Mouse (Mus musculus) liver, embryonic 11.5 days (tissue): ENCODE measurements around the gene Accs. TPM values are rescaled to one million over a fixed set of nuclear protein-coding genes. Genes with fewer than 3 reads are reported as not detected.
A peak's percentile ranks its signal among the peaks of the same experiment; 100 is the strongest.

Experiments used
- ATAC-seq: fragments of 200-750 bp; cut with Nextera tagmentation; replicated peaks from 2 replicates; pipeline ENCODE4 v1.8.0; 2017; ENCODE audit warnings: moderate number of reproducible peaks, mild to moderate bottlenecking, moderate TSS enrichment, moderate library complexity; ENCODE audit not compliant: low FRiP score
- DNase-seq: peaks from one replicate; pipeline ENCODE4 v3.0.0-alpha.2; 2017; ENCODE audit warnings: low spot score
- H3K27ac ChIP-seq: fragments of 300-500 bp; sonication (generic); 2 replicates; pipeline ENCODE4 v1.5.1; 2014; ENCODE audit warnings: mild to moderate bottlenecking, low read depth, low read length, control low read depth
- H3K27me3 ChIP-seq: fragments of 300-500 bp; sonication (generic); replicated peaks from 2 replicates; pipeline ENCODE4 v1.6.1; 2014; ENCODE audit warnings: low read length, mixed read lengths; ENCODE audit not compliant: control insufficient read depth, insufficient read depth
- H3K36me3 ChIP-seq: fragments of 300-500 bp; sonication (generic); 2 replicates; pipeline ENCODE4 v1.6.1; 2014; ENCODE audit warnings: mild to moderate bottlenecking, low read length, moderate library complexity, mixed read lengths; ENCODE audit not compliant: control insufficient read depth, insufficient read depth
- H3K4me1 ChIP-seq: fragments of 300-500 bp; sonication (generic); replicated peaks from 2 replicates; pipeline ENCODE4 v1.6.1; 2014; ENCODE audit warnings: low read length, mixed read lengths; ENCODE audit not compliant: control insufficient read depth, insufficient read depth
- H3K4me2 ChIP-seq: fragments of 300-500 bp; sonication (generic); 2 replicates; pipeline ENCODE4 v1.6.1; 2014; ENCODE audit warnings: mild to moderate bottlenecking, control low read depth, moderate library complexity
- H3K4me3 ChIP-seq: fragments of 300-500 bp; sonication (generic); 2 replicates; pipeline ENCODE4 v1.5.1; 2014; ENCODE audit warnings: low read depth, low read length, control low read depth
- H3K9ac ChIP-seq: fragments of 300-500 bp; sonication (generic); 2 replicates; pipeline ENCODE4 v1.6.1; 2014; ENCODE audit warnings: low read depth, low read length, control low read depth
- H3K9me3 ChIP-seq: fragments of 300-500 bp; sonication (generic); 2 replicates; pipeline ENCODE4 v1.6.1; 2016; ENCODE audit warnings: low read length, inconsistent platforms, mixed read lengths; ENCODE audit not compliant: control insufficient read depth
- WGBS: fragments of 180-500 bp; shearing (Covaris S2); extraction: QIAGEN DNeasy Blood & Tissue Kit; methylation state at CpG from one replicate; pipeline ENCODE4 v1.1.7; 2014; 5-methylcytosine and 5-hydroxymethylcytosine counted together
- polyA plus RNA-seq: library from polyadenylated mRNA; unstranded; fragments of >200 nt; fragmentation: Nextera tagmentation; extraction: Ambion mirVana; gene quantifications from 2 replicates; pipeline ENCODE4 v1.2.1, GENCODE M21; 2014

Gene Accs
- polyA plus RNA-seq, 1 experiment from 2014 or later, result 4.8 TPM

GRCm38 (mm10) chr2:93881640-93882367 is 32.1 kb upstream of the Accs start:
- H3K36me3 ChIP-seq, result no peaks in the 10 kb centered on the region
- H3K4me3 ChIP-seq, result no peak overlapping the region
- no peak overlapping the region for H3K9ac ChIP-seq
- ATAC-seq (no peak), DNase-seq (no peak)
- H3K27me3 ChIP-seq, result no peaks in the 10 kb centered on the region
- 78% methylated on average over 9 of the region's 9 CpGs for WGBS
- H3K4me2 ChIP-seq, result no peak overlapping the region
- no peaks in the 10 kb centered on the region for H3K9me3 ChIP-seq
- H3K4me1 ChIP-seq, result peaks cover 3% of the 10 kb centered on the region; the same call in 1 of the 2 replicates
- H3K27ac ChIP-seq, result no peak overlapping the region

GRCm38 (mm10) chr2:93880981-93881380 is 31.2 kb upstream of the Accs start:
- H3K27ac ChIP-seq, result no peak overlapping the region

GRCm38 (mm10) chr2:93880450-93880849 is 30.7 kb upstream of the Accs start:
- Histone ChIP-seq H3K27ac (no peak overlapping the region), H3K36me3 (no peaks in the 10 kb centered on the region), H3K4me2 (no peak overlapping the region), H3K27me3 (no peaks in the 10 kb centered on the region), H3K9me3 (no peaks in the 10 kb centered on the region), H3K4me1 (no peaks in the 10 kb centered on the region), H3K4me3 (no peak overlapping the region), H3K9ac (no peak overlapping the region)
- ATAC-seq, result no peak
- 68% methylated on average over 8 of the region's 8 CpGs for WGBS
- no peak for DNase-seq

More at GRCm38 (mm10) chr2:93880981-93881380, 31.2 kb upstream of the Accs start:
- Histone ChIP-seq H3K36me3 (no peaks in the 10 kb centered on the region), H3K9me3 (no peaks in the 10 kb centered on the region), H3K4me2 (no peak overlapping the region), H3K27me3 (no peaks in the 10 kb centered on the region), H3K4me1 (no peaks in the 10 kb centered on the region), H3K9ac (no peak overlapping the region), H3K4me3 (no peak overlapping the region)
- no peak for ATAC-seq
- 67% methylated on average over 3 of the region's 3 CpGs for WGBS
- DNase-seq, result no peak

GRCm38 (mm10) chr2:93877005-93877404 is 27.3 kb upstream of the Accs start:
- Histone ChIP-seq H3K4me3 (no peak overlapping the region), H3K9ac (no peak overlapping the region), H3K27me3 (no peaks in the 10 kb centered on the region), H3K9me3 (no peaks in the 10 kb centered on the region), H3K4me1 (peaks cover 8% of the 10 kb centered on the region), H3K36me3 (no peaks in the 10 kb centered on the region), H3K27ac (no peak overlapping the region), H3K4me2 (no peak overlapping the region)
- 45% methylated on average over 5 of the region's 5 CpGs for WGBS
- DNase-seq, result no peak
- ATAC-seq, result no peak

GRCm38 (mm10) chr2:93874606-93875005 is 24.9 kb upstream of the Accs start:
- Histone ChIP-seq H3K9ac (no peak overlapping the region), H3K9me3 (no peaks in the 10 kb centered on the region), H3K27ac (no peak overlapping the region), H3K4me2 (no peak overlapping the region), H3K4me3 (no peak overlapping the region), H3K36me3 (no peaks in the 10 kb centered on the region), H3K4me1 (peaks cover 8% of the 10 kb centered on the region), H3K27me3 (no peaks in the 10 kb centered on the region)
- ATAC-seq, result no peak
- no peak for DNase-seq
- 82% methylated on average over 3 of the region's 3 CpGs for WGBS

GRCm38 (mm10) chr2:93874227-93874514 is 24.4 kb upstream of the Accs start:
- Histone ChIP-seq H3K27me3 (no peaks in the 10 kb centered on the region), H3K4me2 (no peak overlapping the region), H3K4me3 (no peak overlapping the region), H3K36me3 (no peaks in the 10 kb centered on the region), H3K27ac (no peak overlapping the region), H3K9ac (no peak overlapping the region), H3K9me3 (no peaks in the 10 kb centered on the region), H3K4me1 (peaks cover 8% of the 10 kb centered on the region)
- no peak for DNase-seq
- ATAC-seq, result no peak
- 17% methylated on average over 2 of the region's 2 CpGs for WGBS

- H3K4me2 ChIP-seq, result peak overlapping the region; percentile 7; the same call in 1 of the 2 replicates
- H3K4me1 ChIP-seq, result peaks cover 8% of the 10 kb centered on the region
- DNase-seq (no peak), ATAC-seq (peak; percentile 48; the same call in 1 of the 2 replicates)
- H3K4me3 ChIP-seq, result no peak overlapping the region
- no peaks in the 10 kb centered on the region for H3K36me3 ChIP-seq
- no peaks in the 10 kb centered on the region for H3K27me3 ChIP-seq
- 15% methylated on average over 12 of the region's 12 CpGs for WGBS
- no peak overlapping the region for H3K27ac ChIP-seq
- H3K9ac ChIP-seq, result no peak overlapping the region
- no peaks in the 10 kb centered on the region for H3K9me3 ChIP-seq
Measured at GRCm38 (mm10) chr2:93873449-93874226, 23.9 kb upstream of the Accs start.

GRCm38 (mm10) chr2:93872257-93872656 is 22.5 kb upstream of the Accs start:
- Histone ChIP-seq H3K27ac (no peak overlapping the region), H3K4me2 (no peak overlapping the region)

More at GRCm38 (mm10) chr2:93872257-93872656, 22.5 kb upstream of the Accs start:
- no peaks in the 10 kb centered on the region for H3K27me3 ChIP-seq
- WGBS, result 82% methylated on average over 7 of the region's 7 CpGs
- H3K4me3 ChIP-seq, result no peak overlapping the region
- ATAC-seq (no peak), DNase-seq (no peak)
- no peak overlapping the region for H3K9ac ChIP-seq
- no peaks in the 10 kb centered on the region for H3K36me3 ChIP-seq
- H3K4me1 ChIP-seq, result peaks cover 8% of the 10 kb centered on the region
- H3K9me3 ChIP-seq, result no peaks in the 10 kb centered on the region
